ENCODE assay signal across 17 mouse cellular contexts in genomic region chr12:104818057-104818456, GRCm38 (mm10). TPM values are rescaled to one million over a fixed set of nuclear protein-coding genes. Genes with fewer than 3 reads are reported as not detected.
DNase-seq lines count a peak whose midpoint lies in the region; TF ChIP-seq lines count a peak whose summit lies in the region.
"Had no signal": no experiment of that assay in that cellular context is flagged by ENCODE, and none has a peak within 500 bp of the region (broad histone marks: within the 10 kb centered on the region; RNA-seq: fewer than 3 reads in every experiment).

No protein-coding gene starts in this region.

- no peaks in the 10 kb centered on the region for H3K36me3 ChIP-seq in kidney, adult 2 months (ENCODE audit: control insufficient read depth, insufficient read depth, low read length)
- H3K36me3 ChIP-seq in limb, embryonic 10.5 days, result no peaks in the 10 kb centered on the region
- H3K36me3 ChIP-seq: embryonic facial prominence, embryonic 10.5 days; forebrain, embryonic 15.5 days; G1E; hindbrain, embryonic 13.5 days; limb, embryonic 15.5 days had no signal

- DNase-seq in adrenal gland, adult (ENCODE audit: inconsistent age in 2 of 2, low spot score in 1 of 2), result peak; percentile 54 to 85
- DNase-seq in adrenal gland, postnatal 4 days (ENCODE audit: low spot score in 2 of 2), result no peak
- DNase-seq in kidney, adult 2 months, result peak; percentile 46
- no peak for DNase-seq in kidney, postnatal 14 days
- no peak for DNase-seq in limb, embryonic 10.5 days (ENCODE audit: low spot score)
- peak; percentile 75 for DNase-seq in lung, postnatal 36 days
- DNase-seq in left cerebral cortex, adult 2 months (ENCODE audit: extremely low spot score in 1 of 2, low spot score in 2 of 2), result no peak
- DNase-seq in ovary, postnatal 10 days (ENCODE audit: low spot score), result no peak
- DNase-seq: lung, embryonic 14.5 days; right cerebral cortex, postnatal 14 days had no signal

- no peaks in the 10 kb centered on the region for H3K27me3 ChIP-seq in kidney, adult 2 months (replicated peaks; ENCODE audit: control insufficient read depth, insufficient read depth, low read length)
- peaks cover 19% of the 10 kb centered on the region; the same call in 1 of the 2 replicates for H3K27me3 ChIP-seq in limb, embryonic 10.5 days (ENCODE audit: low read depth, poor library complexity, severe bottlenecking)
- H3K27me3 ChIP-seq: forebrain, embryonic 15.5 days had no signal

- intact Hi-C loops in left cerebral cortex, adult 2 months (cut with DNase I), result no loop called here

- no peak for TF ChIP-seq POLR2A in kidney, adult 2 months (IDR thresholded peaks at IDR 0.05; ENCODE audit: low read depth, low read length)

- TF ChIP-seq CTCF in kidney, adult 2 months (conservative IDR thresholded peaks at IDR 0.05; ENCODE audit: insufficient read depth, insufficient read length, low read depth, low read length), result no peak
- TF ChIP-seq CTCF in left cerebral cortex, adult 2 months (IDR thresholded peaks at IDR 0.05), result no peak

- 57% methylated on average over 7 of the region's 7 CpGs for WGBS in kidney, adult 2 months
- 71% methylated on average over 7 of the region's 7 CpGs for WGBS in limb, embryonic 10.5 days

- no peaks in the 10 kb centered on the region for H3K9me3 ChIP-seq in limb, embryonic 10.5 days (replicated peaks)
- H3K9me3 ChIP-seq: embryonic facial prominence, embryonic 10.5 days; forebrain, embryonic 15.5 days; hindbrain, embryonic 13.5 days; limb, embryonic 15.5 days had no signal

- no peak overlapping the region; the same call in 1 of the 2 replicates for H3K27ac ChIP-seq in kidney, adult 2 months (ENCODE audit: insufficient read depth, low read depth, low read length)
- H3K27ac ChIP-seq in limb, embryonic 10.5 days, result peak overlapping the region; percentile 51
- no peak overlapping the region for H3K27ac ChIP-seq in left cerebral cortex, adult 2 months
- H3K27ac ChIP-seq: embryonic facial prominence, embryonic 10.5 days; forebrain, embryonic 15.5 days; hindbrain, embryonic 13.5 days; limb, embryonic 15.5 days; stomach, postnatal 0 days had no signal

- peaks cover 49% of the 10 kb centered on the region for H3K4me1 ChIP-seq in kidney, adult 2 months (ENCODE audit: control insufficient read depth, insufficient read depth, low read length)
- H3K4me1 ChIP-seq in limb, embryonic 10.5 days, result peaks cover 90% of the 10 kb centered on the region

- H3K4me3 ChIP-seq in kidney, adult 2 months (ENCODE audit: insufficient read depth, low read depth, low read length), result no peak overlapping the region
- no peak overlapping the region for H3K4me3 ChIP-seq in limb, embryonic 10.5 days
- no peak overlapping the region for H3K4me3 ChIP-seq in left cerebral cortex, adult 2 months
- H3K4me3 ChIP-seq: embryonic facial prominence, embryonic 10.5 days; forebrain, embryonic 15.5 days; hindbrain, embryonic 13.5 days; limb, embryonic 15.5 days had no signal

RNA-seq across cellular contexts. Expression of gene Clmn, which starts 46.8 kb away (rescaled TPM):
- 10 to 100 TPM; 20.3 to 26.9 TPM for total RNA-seq in adrenal gland, postnatal 4 days (2021)
- polyA plus RNA-seq in kidney, adult 2 months (2012; rRNA removed), result 20.5 and 21.3 TPM in 2 replicates
- 2.0 and 3.0 TPM in 2 replicates for polyA plus RNA-seq in limb, embryonic 10.5 days (2016; fragmentation: Nextera tagmentation; extraction: Ambion mirVana)
- 10 to 100 TPM; 43.1 to 51.7 TPM for total RNA-seq in left cerebral cortex, adult 2 months (2021)
- polyA plus RNA-seq: CD4-positive, CD25-positive, alpha-beta regulatory T cell, adult 4 months; G1E had no signal

Comparison
In these comparisons a context has a peak if more than half of its experiments do, and no peak if none do; other contexts are left out.
1. DNase-seq: peak in adrenal gland, adult (2 of 2), kidney, adult 2 months (single experiment) and lung, postnatal 36 days (single experiment); none in adrenal gland, postnatal 4 days (0 of 2), kidney, postnatal 14 days (single experiment), limb, embryonic 10.5 days (single experiment), left cerebral cortex, adult 2 months (0 of 2) and ovary, postnatal 10 days (single experiment).